Mouse (Mus musculus) hindbrain, embryonic 11.5 days (tissue): Measurements from ENCODE around the gene Syt9. TPM values are rescaled to one million over a fixed set of nuclear protein-coding genes. Genes with fewer than 3 reads are reported as not detected.

Experiments used
- ATAC-seq: fragments of 200-750 bp; cut with Nextera tagmentation; 2 replicates; pipeline ENCODE4 v1.8.0; 2017; ENCODE audit warnings: mild to moderate bottlenecking, moderate TSS enrichment, moderate library complexity; ENCODE audit not compliant: low FRiP score
- DNase-seq: peaks from one replicate; pipeline ENCODE4 v3.0.0-alpha.2; 2015; ENCODE audit warnings: low spot score
- H3K27ac ChIP-seq: fragments of 300-500 bp; sonication (generic); 2 replicates; pipeline ENCODE4 v1.5.1; 2014; ENCODE audit warnings: mild to moderate bottlenecking, low read depth, low read length
- H3K27me3 ChIP-seq: fragments of 300-500 bp; sonication (generic); 2 replicates; pipeline ENCODE4 v1.6.1; 2014; ENCODE audit warnings: mild to moderate bottlenecking, low read length, moderate library complexity, mixed read lengths; ENCODE audit not compliant: control insufficient read depth, insufficient read depth
- H3K36me3 ChIP-seq: fragments of 300-500 bp; sonication (generic); 2 replicates; pipeline ENCODE4 v1.6.1; 2014; ENCODE audit warnings: mild to moderate bottlenecking, low read length, moderate library complexity, mixed read lengths; ENCODE audit not compliant: control insufficient read depth, insufficient read depth
- H3K4me1 ChIP-seq: fragments of 300-500 bp; sonication (generic); replicated peaks from 2 replicates; pipeline ENCODE4 v1.6.1; 2014; ENCODE audit warnings: low read length, mixed read lengths; ENCODE audit not compliant: control insufficient read depth, insufficient read depth
- H3K4me2 ChIP-seq: fragments of 300-500 bp; sonication (generic); replicated peaks from 2 replicates; pipeline ENCODE4 v1.6.1; 2014; ENCODE audit warnings: mild to moderate bottlenecking, low read depth, low read length
- H3K4me3 ChIP-seq: fragments of 300-500 bp; sonication (generic); 2 replicates; pipeline ENCODE4 v1.5.1; 2014; ENCODE audit warnings: low read depth, low read length
- H3K9ac ChIP-seq: fragments of 300-500 bp; sonication (generic); 2 replicates; pipeline ENCODE4 v1.6.1; 2014; ENCODE audit warnings: low read depth, low read length
- H3K9me3 ChIP-seq: fragments of 300-500 bp; sonication (generic); 2 replicates; pipeline ENCODE4 v1.6.1; 2016; ENCODE audit warnings: low read length; ENCODE audit not compliant: control insufficient read depth
- WGBS: fragments of 180-500 bp; shearing (Covaris S2); extraction: QIAGEN DNeasy Blood & Tissue Kit; methylation state at CpG from one replicate; pipeline ENCODE4 v1.1.7; 2014; 5-methylcytosine and 5-hydroxymethylcytosine counted together
- polyA plus RNA-seq: library from polyadenylated mRNA; unstranded; fragments of >200 nt; fragmentation: Nextera tagmentation; extraction: Ambion mirVana; gene quantifications from 2 replicates; pipeline ENCODE4 v1.2.1, GENCODE M21; 2014

Gene Syt9
- 4.4 and 4.8 TPM in 2 replicates for polyA plus RNA-seq

DNA sequence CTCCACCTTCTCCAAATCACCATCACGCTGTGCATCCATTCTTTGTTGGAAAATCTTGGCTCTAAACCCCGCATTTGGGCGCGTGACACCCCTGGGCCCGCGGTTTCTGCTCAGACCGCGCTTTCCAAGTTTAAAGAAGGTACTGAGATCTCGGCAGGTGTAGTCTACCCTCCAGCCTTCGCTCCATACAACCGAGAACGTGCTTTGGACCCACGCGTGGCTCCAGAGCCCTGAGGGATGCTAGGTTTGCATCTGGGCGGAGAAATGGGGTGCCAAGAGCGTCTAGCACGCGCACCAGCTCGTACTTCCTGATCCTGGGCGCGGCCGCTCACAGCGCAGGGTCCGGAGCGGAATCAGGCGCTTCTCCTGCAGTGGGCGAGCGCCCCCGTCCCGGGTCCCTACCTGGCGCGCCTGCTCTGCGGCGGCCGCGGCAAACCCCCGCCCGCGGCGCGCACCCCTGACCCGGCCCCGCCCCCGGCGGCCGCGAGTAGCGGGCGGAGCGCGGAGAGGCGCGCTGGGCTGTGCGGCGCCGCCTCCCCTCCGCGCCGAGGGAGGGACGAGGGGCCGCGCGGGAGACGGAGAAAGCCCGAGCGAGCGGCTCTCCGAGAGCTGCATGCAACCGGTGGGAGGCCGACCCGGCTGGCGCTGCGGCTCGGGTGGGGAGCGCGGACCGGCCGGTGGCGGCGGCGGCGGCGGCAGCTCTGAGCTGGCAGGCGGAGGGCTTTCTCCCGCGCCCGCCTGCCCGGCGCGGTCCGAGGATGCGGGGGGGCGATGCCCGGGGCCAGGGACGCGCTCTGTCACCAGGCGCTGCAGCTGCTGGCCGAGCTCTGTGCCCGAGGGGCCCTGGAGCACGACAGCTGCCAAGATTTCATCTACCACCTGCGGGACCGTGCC lies at the start of gene Syt9:
Gene Syt9, plus strand, starts transcription at position 497 of the 894 bp plus-strand sequence.
- no peaks in the 10 kb centered on the region for H3K9me3 ChIP-seq
- no peaks in the 10 kb centered on the region for H3K36me3 ChIP-seq
- peaks cover 20% of the 10 kb centered on the region; the same call in 1 of the 2 replicates for H3K27me3 ChIP-seq
- H3K4me1 ChIP-seq: no peaks in the 10 kb centered on the region
- H3K4me3 ChIP-seq: peak within 1 kb of the TSS; percentile 62
- H3K4me2 ChIP-seq: peak within 1 kb of the TSS; percentile 98
- peak within 1 kb of the TSS; percentile 59 for H3K9ac ChIP-seq
- ATAC-seq: peak; percentile 91
- 1% methylated on average over 63 of the region's 102 CpGs for WGBS
- H3K27ac ChIP-seq: no peak within 1 kb of the TSS
- DNase-seq: peak; percentile 68

DNA sequence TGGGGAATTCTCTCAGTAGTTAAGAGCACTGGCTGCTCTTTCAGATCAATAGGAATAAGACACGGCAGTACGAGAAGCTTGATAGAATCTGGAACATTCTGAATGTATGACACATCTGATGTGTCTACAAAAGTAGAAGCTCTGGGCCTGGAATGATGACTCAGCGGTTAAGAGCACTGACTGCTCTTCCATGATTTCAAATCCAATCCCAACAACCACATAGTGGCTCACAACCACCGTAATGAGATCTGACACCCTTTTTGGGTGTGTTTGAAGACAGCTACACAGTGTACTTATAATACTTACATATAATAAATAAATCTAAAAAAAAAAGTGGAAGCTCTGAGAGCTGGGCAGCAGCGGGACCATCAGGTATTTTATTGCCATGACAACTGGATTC lies 31.5 kb upstream of the Syt9 start:
- no peak for ATAC-seq
- Histone ChIP-seq H3K27me3 (no peaks in the 10 kb centered on the region), H3K9me3 (no peaks in the 10 kb centered on the region), H3K4me1 (no peaks in the 10 kb centered on the region), H3K36me3 (no peaks in the 10 kb centered on the region), H3K4me3 (no peak overlapping the region), H3K4me2 (no peak overlapping the region), H3K9ac (no peak overlapping the region), H3K27ac (no peak overlapping the region)
- WGBS: 87% methylated on average over 5 of the region's 5 CpGs
- no peak for DNase-seq

DNA sequence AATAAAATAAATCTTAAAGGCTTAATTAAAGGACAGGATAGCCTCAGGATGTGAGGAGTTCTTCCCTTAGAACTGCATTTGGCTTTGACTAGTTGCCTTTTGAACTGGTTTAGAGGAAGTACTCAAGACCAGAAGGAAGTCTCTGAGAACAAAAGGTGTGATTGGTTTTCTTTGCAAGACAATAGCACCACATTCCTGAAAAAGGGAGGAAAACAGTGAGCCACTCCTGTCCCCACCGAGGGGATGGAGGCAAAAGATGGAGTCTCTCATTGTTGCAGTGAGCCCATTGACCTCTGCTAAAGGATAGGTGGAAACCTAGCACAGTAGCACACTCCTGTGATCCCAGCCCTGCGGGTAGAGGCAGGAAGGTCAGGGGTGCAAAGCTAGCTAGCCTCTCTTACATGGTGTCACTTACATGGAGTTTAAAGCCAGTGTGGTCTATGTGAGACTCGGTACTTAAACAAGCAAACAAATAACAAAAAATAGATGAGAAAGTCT lies 30.9 kb upstream of the Syt9 start:
- ATAC-seq (no peak), DNase-seq (no peak)
- Histone ChIP-seq H3K27ac (no peak overlapping the region), H3K9ac (no peak overlapping the region), H3K36me3 (no peaks in the 10 kb centered on the region), H3K4me1 (no peaks in the 10 kb centered on the region), H3K4me3 (no peak overlapping the region), H3K27me3 (no peaks in the 10 kb centered on the region), H3K9me3 (no peaks in the 10 kb centered on the region), H3K4me2 (no peak overlapping the region)
- 57% methylated on average over 3 of the region's 3 CpGs for WGBS

DNA sequence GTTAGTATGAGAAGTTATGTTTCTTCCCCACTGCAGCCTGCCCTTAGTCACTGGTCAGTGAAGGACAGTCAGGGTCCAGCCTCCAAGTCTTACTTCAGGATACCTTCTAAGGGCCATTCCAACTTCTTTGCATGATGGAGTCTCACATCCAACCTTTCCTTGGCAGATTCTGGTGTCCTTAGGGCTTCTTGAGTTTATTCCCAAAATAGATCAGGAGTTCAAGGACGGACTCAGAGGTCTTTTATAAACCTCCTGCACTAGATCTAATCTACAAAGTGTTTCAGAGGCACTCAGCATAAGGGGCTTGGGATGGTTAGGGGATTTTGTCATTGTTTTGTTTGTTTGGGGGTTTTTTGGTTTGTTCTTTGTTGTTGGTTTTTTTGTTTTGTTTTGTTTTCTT lies 30.3 kb upstream of the Syt9 start:
- Histone ChIP-seq H3K27me3 (no peaks in the 10 kb centered on the region), H3K4me3 (no peak overlapping the region), H3K27ac (no peak overlapping the region), H3K9ac (no peak overlapping the region), H3K36me3 (no peaks in the 10 kb centered on the region), H3K4me1 (no peaks in the 10 kb centered on the region), H3K4me2 (no peak overlapping the region), H3K9me3 (no peaks in the 10 kb centered on the region)
- DNase-seq: no peak
- WGBS: 81% methylated on average over 1 of the region's 1 CpGs
- ATAC-seq: no peak

DNA sequence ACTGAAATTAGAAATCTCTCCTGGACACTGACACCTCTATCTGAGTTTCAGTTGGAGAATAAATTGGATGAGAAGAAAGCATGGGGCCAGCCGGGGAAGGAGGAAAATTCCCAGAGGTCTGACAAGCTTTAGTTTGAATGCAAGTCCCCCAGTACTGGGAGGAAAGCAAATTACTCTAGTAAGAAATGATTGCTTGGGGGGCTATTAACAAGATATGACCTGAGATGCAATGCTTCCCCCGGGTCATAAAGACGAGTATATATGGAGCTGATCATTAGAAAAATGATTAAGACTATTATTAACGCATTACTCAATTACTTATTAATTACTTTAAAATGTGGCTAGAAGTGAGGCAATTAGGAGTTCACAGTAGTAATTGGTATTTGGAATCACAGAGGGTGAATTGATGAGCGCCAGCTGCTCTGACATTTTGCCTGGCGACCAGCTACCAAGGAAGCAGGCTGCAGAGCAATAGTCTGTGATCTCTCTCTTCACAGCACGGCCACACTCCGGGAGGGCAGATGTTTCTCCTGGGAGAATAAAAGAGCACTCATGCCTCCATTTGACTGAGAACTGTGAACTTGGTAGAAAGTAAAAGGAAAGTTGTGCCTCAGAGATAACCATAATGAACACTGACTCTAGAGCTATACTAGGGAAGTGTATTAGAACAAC lies 28.9 kb upstream of the Syt9 start:
- WGBS: 62% methylated on average over 8 of the region's 8 CpGs
- DNase-seq: no peak
- no peak overlapping the region for H3K4me3 ChIP-seq

DNA sequence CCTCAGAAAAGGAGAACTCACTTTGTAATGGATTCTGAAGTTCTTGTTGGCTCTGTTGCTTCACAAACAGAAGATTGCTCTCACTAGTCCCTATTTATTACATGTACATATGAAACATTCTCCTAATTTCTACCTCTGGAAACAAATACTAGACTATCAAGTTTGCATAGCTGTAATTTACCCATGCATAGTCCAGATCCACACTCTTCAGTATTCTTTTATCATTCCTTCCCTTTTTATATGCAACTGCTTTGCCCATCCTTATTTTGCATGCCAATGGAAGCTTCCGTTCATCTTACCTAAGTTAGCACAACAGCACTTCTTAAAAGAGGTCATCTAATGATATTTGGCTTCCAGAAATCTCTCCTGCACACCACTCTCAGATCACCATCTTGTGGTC lies 21.3 kb upstream of the Syt9 start:
- no peak for DNase-seq
- Histone ChIP-seq H3K4me2 (no peak overlapping the region), H3K9me3 (no peaks in the 10 kb centered on the region), H3K27me3 (no peaks in the 10 kb centered on the region), H3K27ac (no peak overlapping the region), H3K4me3 (no peak overlapping the region), H3K36me3 (no peaks in the 10 kb centered on the region), H3K4me1 (no peaks in the 10 kb centered on the region), H3K9ac (no peak overlapping the region)
- WGBS: 72% methylated on average over 1 of the region's 1 CpGs
- ATAC-seq: no peak

More for the DNA sequence above, 28.9 kb upstream of the Syt9 start:
- Histone ChIP-seq H3K9ac (no peak overlapping the region), H3K9me3 (no peaks in the 10 kb centered on the region), H3K4me1 (no peaks in the 10 kb centered on the region), H3K36me3 (no peaks in the 10 kb centered on the region), H3K4me2 (no peak overlapping the region), H3K27ac (no peak overlapping the region), H3K27me3 (no peaks in the 10 kb centered on the region)
- no peak for ATAC-seq

DNA sequence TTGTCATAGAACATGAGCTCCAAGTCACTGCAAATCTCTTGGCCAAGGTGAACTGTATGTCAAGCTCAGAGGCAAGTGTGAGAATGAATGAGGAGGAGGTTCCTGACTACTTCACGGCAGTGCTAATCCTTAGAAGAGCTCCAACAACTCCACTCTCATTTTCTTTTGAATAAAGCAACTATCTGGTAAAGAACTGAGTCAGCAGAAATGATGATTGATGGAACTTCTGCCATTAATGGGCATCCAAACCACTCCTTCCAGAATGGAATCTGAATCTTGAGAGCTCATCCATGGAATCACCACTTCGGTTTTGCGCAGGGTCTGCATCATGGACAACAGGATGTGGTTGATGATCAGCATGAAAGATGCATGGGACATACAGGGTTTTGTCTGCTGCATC lies 8.4 kb upstream of the Syt9 start:
- Histone ChIP-seq H3K27ac (no peak overlapping the region), H3K4me1 (no peaks in the 10 kb centered on the region), H3K4me2 (no peak overlapping the region), H3K9ac (no peak overlapping the region), H3K27me3 (no peaks in the 10 kb centered on the region), H3K36me3 (no peaks in the 10 kb centered on the region), H3K4me3 (no peak overlapping the region), H3K9me3 (no peaks in the 10 kb centered on the region)
- no peak for DNase-seq
- 89% methylated on average over 3 of the region's 3 CpGs for WGBS
- ATAC-seq: no peak

DNA sequence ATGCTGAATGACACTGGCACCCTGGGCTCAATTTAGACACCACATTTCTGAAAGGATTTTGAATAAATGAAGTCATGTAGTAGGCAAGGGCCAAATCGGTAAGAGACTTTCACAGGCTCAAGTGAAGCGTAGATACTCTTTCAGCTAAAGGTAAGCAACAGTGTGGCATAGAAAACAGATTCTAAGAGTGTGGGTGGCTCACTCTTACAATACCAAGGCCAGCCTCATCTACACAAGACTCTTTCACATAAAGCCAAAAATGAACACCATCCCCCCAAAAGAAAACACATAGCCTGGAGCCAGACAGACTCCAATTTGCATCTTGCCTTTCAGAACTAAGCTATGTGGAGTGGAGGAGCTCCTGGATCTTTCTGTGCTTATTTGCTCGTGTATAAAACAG lies 7.9 kb upstream of the Syt9 start:
- no peak overlapping the region for H3K4me2 ChIP-seq
- no peak overlapping the region for H3K9ac ChIP-seq
- H3K4me1 ChIP-seq: no peaks in the 10 kb centered on the region
- DNase-seq (no peak), ATAC-seq (no peak)
- H3K27ac ChIP-seq: no peak overlapping the region
- 84% methylated on average over 3 of the region's 3 CpGs for WGBS
- no peaks in the 10 kb centered on the region for H3K36me3 ChIP-seq
- no peaks in the 10 kb centered on the region for H3K27me3 ChIP-seq
- no peaks in the 10 kb centered on the region for H3K9me3 ChIP-seq
- H3K4me3 ChIP-seq: no peak overlapping the region
